Mouse (Mus musculus): ENCODE measurements at regions not wholly inside any gene's neighbourhood (a gene's known extent, or its start where the extent isn't known, plus 50 kb on each side); places are given as distances from the start of the nearest gene placed in this dataset.

- no peak for DNase-seq
These were observed 54.8 kb downstream of the Foxb1 start for GRCm38 (mm10) chr9:69705942-69706341.

- DNase-seq, result no peak
These were observed 55.7 kb downstream of the Foxb1 start for GRCm38 (mm10) chr9:69705071-69705470.

- no peak for DNase-seq
These were observed 57.0 kb downstream of the Foxb1 start for GRCm38 (mm10) chr9:69703731-69704130.

GRCm38 (mm10) chr9:69702156-69702928 lies 58.4 kb downstream of the Foxb1 start:
- no peak for DNase-seq

- no peak for DNase-seq
These were observed 60.0 kb downstream of the Foxb1 start for GRCm38 (mm10) chr9:69700696-69701095.

GRCm38 (mm10) chr9:69691756-69692155 lies 69.0 kb downstream of the Foxb1 start:
- no peak for DNase-seq

GRCm38 (mm10) chr9:69687349-69688123 lies 73.2 kb downstream of the Foxb1 start:
- DNase-seq, result no peak

- no peak for DNase-seq
These were observed 74.0 kb downstream of the Foxb1 start for GRCm38 (mm10) chr9:69686766-69687165.

GRCm38 (mm10) chr9:69685630-69686029 lies 75.1 kb downstream of the Foxb1 start:
- DNase-seq, result no peak

GRCm38 (mm10) chr9:69681372-69682213 lies 79.1 kb downstream of the Foxb1 start:
- no peak for DNase-seq

GRCm38 (mm10) chr9:69678634-69679033 lies 82.1 kb downstream of the Foxb1 start:
- DNase-seq, result no peak

- DNase-seq, result no peak
These were observed 87.2 kb downstream of the Foxb1 start for GRCm38 (mm10) chr9:69673463-69674105.

- no peak for DNase-seq
These were observed 87.9 kb downstream of the Foxb1 start for GRCm38 (mm10) chr9:69672657-69673462.

GRCm38 (mm10) chr9:69671199-69671598 lies 89.5 kb downstream of the Foxb1 start:
- DNase-seq, result no peak

- DNase-seq, result no peak
These were observed 90.1 kb downstream of the Foxb1 start for GRCm38 (mm10) chr9:69670551-69671044.

- DNase-seq, result no peak
These were observed 90.9 kb downstream of the Foxb1 start for GRCm38 (mm10) chr9:69669611-69670550.

- DNase-seq, result no peak
These were observed 92.2 kb downstream of the Foxb1 start for GRCm38 (mm10) chr9:69668475-69669090.

- peak in 1 of 2 experiments; percentile 6 for DNase-seq
These were observed 93.6 kb downstream of the Foxb1 start for GRCm38 (mm10) chr9:69667064-69667533.

GRCm38 (mm10) chr9:69664201-69664600 lies 96.5 kb downstream of the Foxb1 start:
- no peak for DNase-seq

- DNase-seq, result no peak
These were observed 98.3 kb downstream of the Foxb1 start for GRCm38 (mm10) chr9:69662394-69662793.

Data from cerebellum, adult 18-20 months (tissue).